Mouse (Mus musculus) forebrain, embryonic 13.5 days (tissue): ENCODE results near the gene Tenm4. TPM values are rescaled to one million over a fixed set of nuclear protein-coding genes. Genes with fewer than 3 reads are reported as not detected.

Experiments used
- ATAC-seq: fragments of 200-750 bp; cut with Nextera tagmentation; 2 replicates; pipeline ENCODE4 v1.8.0; 2017
- H3K27ac ChIP-seq: fragments of 300-500 bp; sonication (generic); 2 replicates; pipeline ENCODE4 v1.5.1; 2015; ENCODE audit warnings: inconsistent platforms, mild to moderate bottlenecking, moderate library complexity
- H3K27me3 ChIP-seq: fragments of 300-500 bp; sonication (generic); 2 replicates; pipeline ENCODE4 v1.6.1; 2015; ENCODE audit warnings: mild to moderate bottlenecking, inconsistent platforms
- H3K36me3 ChIP-seq: fragments of 300-500 bp; sonication (generic); 2 replicates; pipeline ENCODE4 v1.6.1; 2015; ENCODE audit warnings: mild to moderate bottlenecking, inconsistent platforms; ENCODE audit not compliant: poor library complexity, severe bottlenecking
- H3K4me1 ChIP-seq: fragments of 300-500 bp; sonication (generic); 2 replicates; pipeline ENCODE4 v1.6.1; 2015; ENCODE audit warnings: inconsistent platforms
- H3K4me2 ChIP-seq: fragments of 300-500 bp; sonication (generic); 2 replicates; pipeline ENCODE4 v1.6.1; 2015; ENCODE audit warnings: inconsistent platforms, mild to moderate bottlenecking, moderate library complexity
- H3K4me3 ChIP-seq: fragments of 300-500 bp; sonication (generic); 2 replicates; pipeline ENCODE4 v1.5.1; 2015; ENCODE audit warnings: mild to moderate bottlenecking, inconsistent platforms
- H3K9ac ChIP-seq: fragments of 300-500 bp; sonication (generic); 2 replicates; pipeline ENCODE4 v1.6.1; 2015; ENCODE audit warnings: mild to moderate bottlenecking, inconsistent platforms
- H3K9me3 ChIP-seq: fragments of 300-500 bp; sonication (generic); replicated peaks from 2 replicates; pipeline ENCODE4 v1.6.1; 2016; ENCODE audit warnings: inconsistent platforms
- WGBS: fragments of 180-500 bp; shearing (Covaris S2); methylation state at CpG from one replicate; pipeline ENCODE4 v1.1.7; 2015; 5-methylcytosine and 5-hydroxymethylcytosine counted together
- polyA plus RNA-seq: library from polyadenylated mRNA; unstranded; fragments of >200 nt; fragmentation: Nextera tagmentation; extraction: Ambion mirVana; gene quantifications from 2 replicates; pipeline ENCODE4 v1.2.1, GENCODE M21; 2015

Gene Tenm4
- polyA plus RNA-seq, 1 experiment from 2014 or later: 73.6 TPM

DNA sequence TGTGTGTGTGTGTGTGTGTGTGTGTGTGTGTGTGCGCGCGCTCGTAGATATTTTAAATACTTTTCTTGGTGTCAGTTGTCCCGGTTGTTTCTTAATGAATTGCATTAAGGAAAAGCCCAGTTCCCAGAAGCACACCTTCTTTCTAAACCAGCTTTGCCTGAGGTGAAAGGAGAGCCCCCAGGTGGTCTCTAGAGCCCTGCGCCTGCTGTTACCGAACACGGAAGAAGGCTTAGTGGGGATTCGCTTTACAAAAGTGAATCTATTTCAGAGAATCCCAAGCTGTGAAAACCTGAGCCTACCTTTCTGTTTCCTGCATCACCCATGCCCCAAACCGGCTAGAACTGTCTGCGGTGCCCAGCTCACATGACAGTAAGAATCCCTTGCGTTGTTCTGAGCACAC, 583.1 kb downstream of the Tenm4 start:
- ATAC-seq: no peak
- Histone ChIP-seq H3K27me3 (no peaks in the 10 kb centered on the region), H3K27ac (no peak overlapping the region), H3K4me2 (no peak overlapping the region), H3K36me3 (no peaks in the 10 kb centered on the region), H3K9me3 (no peaks in the 10 kb centered on the region), H3K4me3 (no peak overlapping the region), H3K4me1 (peaks cover 42% of the 10 kb centered on the region), H3K9ac (no peak overlapping the region)
- WGBS: 28% methylated on average over 12 of the region's 12 CpGs

DNA sequence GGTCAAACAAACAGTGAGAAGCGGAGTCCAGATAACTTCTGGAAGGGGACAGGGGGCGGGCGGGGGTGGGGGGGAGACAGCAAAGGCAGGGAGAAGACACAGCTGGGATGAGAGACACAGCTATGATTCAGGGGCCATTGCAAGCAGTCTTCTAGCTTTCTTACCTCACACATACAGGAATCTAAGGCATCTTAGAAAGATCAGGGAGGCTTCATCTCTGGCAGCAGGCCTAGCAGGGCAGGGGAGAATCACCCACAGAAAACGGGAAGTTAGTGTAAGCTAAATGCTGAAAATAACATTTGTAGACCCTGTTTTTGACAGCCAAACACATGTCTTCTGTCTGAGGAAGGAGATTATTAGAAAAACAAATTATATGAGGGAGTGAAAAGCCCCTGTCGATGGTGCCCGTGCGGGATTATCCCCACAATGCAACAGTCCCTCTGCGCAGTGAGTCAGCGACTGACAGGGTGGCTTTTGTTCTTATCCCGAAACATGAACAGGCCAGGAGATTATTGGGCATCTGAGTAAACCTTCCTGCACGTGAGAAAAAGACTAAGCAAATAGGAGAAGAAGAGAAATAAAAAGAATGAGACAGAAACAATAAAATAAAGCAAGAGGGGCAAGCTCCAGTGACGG, 584.5 kb downstream of the Tenm4 start:
- no peaks in the 10 kb centered on the region for H3K27me3 ChIP-seq
- H3K9me3 ChIP-seq: no peaks in the 10 kb centered on the region
- no peak overlapping the region for H3K4me2 ChIP-seq
- no peak overlapping the region for H3K4me3 ChIP-seq
- WGBS: 31% methylated on average over 12 of the region's 12 CpGs
- no peak overlapping the region for H3K9ac ChIP-seq
- H3K36me3 ChIP-seq: no peaks in the 10 kb centered on the region
- peaks cover 55% of the 10 kb centered on the region for H3K4me1 ChIP-seq
- no peak for ATAC-seq
- peak overlapping the region; percentile 45 for H3K27ac ChIP-seq

DNA sequence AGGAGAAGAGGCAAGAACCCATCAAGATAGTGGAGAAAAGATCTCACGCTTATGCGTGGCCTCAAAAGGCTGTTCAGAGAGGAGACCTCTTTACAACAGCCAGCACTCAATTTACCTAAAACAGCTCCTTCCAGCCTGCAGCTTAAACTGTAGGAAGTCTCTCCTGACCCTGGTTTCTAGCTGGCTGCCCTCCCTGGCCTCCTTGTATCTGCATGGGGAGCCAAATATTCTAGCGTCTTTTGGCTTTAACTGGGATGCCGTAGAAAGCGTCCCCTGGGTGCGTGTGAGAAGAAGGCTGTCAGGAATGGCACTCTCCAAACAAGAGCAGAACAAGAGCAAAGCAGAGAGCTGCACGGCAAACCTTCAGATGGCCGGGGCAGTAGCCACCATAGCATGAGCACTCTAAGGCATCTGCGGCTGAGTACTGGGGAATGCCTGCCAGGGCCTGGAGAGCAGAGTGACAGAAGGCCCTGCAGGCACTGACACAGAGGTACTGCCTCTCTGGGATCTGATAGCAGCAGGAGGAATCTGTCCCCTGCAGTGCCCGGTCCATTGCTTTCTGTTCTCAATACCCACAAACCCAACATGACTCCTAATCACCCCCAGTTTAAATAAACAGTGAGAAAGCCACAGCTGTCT, 585.2 kb downstream of the Tenm4 start:
- H3K27ac ChIP-seq: peak overlapping the region; percentile 58; the same call in 1 of the 2 replicates
- WGBS: 47% methylated on average over 10 of the region's 10 CpGs
- H3K9ac ChIP-seq: no peak overlapping the region
- H3K4me3 ChIP-seq: no peak overlapping the region
- no peaks in the 10 kb centered on the region for H3K36me3 ChIP-seq
- peaks cover 61% of the 10 kb centered on the region for H3K4me1 ChIP-seq
- H3K4me2 ChIP-seq: no peak overlapping the region
- no peak for ATAC-seq
- H3K9me3 ChIP-seq: no peaks in the 10 kb centered on the region
- no peaks in the 10 kb centered on the region for H3K27me3 ChIP-seq

DNA sequence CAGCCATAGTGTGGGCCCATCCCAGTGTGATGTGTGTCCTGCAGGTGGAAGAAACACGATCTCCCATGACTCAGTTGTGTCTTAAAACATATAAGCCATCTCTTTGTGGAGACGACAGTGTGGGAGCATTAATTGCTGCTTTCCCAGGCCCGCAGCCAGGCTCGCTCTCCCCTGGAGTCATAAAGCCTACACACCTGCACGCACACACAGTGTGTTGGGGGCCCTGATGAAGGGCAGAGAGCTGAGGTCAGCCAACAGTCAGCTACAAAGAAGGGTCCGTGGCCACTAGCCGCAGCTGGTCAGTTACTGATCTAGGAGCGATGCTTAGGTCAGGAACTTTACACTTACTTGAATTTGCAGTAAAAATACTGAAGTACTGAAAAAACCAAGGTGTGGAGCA, 586.0 kb downstream of the Tenm4 start:
- H3K4me2 ChIP-seq: no peak overlapping the region
- H3K27ac ChIP-seq: no peak overlapping the region
- H3K9me3 ChIP-seq: no peaks in the 10 kb centered on the region
- 85% methylated on average over 8 of the region's 8 CpGs for WGBS
- H3K9ac ChIP-seq: no peak overlapping the region
- no peak for ATAC-seq
- no peak overlapping the region for H3K4me3 ChIP-seq
- H3K4me1 ChIP-seq: peaks cover 65% of the 10 kb centered on the region
- no peaks in the 10 kb centered on the region for H3K27me3 ChIP-seq
- no peaks in the 10 kb centered on the region for H3K36me3 ChIP-seq

DNA sequence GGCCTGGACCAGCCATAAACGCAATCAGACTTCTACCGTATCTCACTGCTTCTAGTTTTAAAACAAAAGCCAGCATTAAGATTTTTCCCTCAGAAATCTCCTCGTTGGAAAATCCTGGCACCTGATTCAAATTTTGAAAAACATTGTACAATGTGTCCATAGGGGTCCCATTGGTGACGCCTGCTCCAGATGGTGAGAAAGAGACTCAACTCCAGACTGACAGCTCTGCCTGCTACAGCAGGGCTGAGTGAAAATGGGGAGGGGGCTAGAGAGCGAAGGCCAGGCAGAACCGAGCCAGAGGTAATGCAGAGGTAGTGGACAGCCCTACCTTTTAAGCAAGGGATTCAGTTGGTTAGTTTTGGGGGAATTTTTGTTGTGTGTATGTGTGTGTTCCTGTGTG, 589.2 kb downstream of the Tenm4 start:
- WGBS: 47% methylated on average over 6 of the region's 6 CpGs
- no peaks in the 10 kb centered on the region for H3K27me3 ChIP-seq
- peaks cover 58% of the 10 kb centered on the region for H3K4me1 ChIP-seq
- ATAC-seq: peak; percentile 44; the same call in 1 of the 2 replicates
- H3K9ac ChIP-seq: no peak overlapping the region
- no peaks in the 10 kb centered on the region for H3K36me3 ChIP-seq
- H3K4me2 ChIP-seq: no peak overlapping the region
- no peak overlapping the region for H3K4me3 ChIP-seq
- H3K9me3 ChIP-seq: no peaks in the 10 kb centered on the region
- H3K27ac ChIP-seq: peak overlapping the region; percentile 82

DNA sequence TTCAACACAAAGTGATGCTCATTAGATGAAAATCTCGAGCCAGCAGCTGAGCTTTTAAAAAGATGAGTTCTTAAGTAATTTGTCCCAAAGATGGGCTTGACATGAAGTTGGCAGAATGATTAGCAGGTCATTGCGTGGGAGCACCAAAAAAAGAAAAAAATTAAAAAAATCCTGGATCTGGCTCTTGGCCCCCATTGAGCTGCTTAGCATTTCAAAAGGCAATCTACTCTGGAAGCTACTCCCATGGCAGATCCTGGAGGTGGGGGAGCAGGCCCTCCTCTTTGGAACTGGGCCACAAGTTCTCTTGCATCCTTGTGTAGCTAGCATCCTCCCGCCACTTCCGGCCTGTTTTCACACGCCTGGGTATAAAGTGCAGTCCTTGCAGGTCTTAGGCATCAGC, 590.1 kb downstream of the Tenm4 start:
- Histone ChIP-seq H3K27ac (peak overlapping the region; percentile 82), H3K36me3 (no peaks in the 10 kb centered on the region), H3K4me2 (no peak overlapping the region), H3K27me3 (no peaks in the 10 kb centered on the region), H3K4me1 (peaks cover 57% of the 10 kb centered on the region), H3K9me3 (no peaks in the 10 kb centered on the region), H3K4me3 (no peak overlapping the region), H3K9ac (no peak overlapping the region)
- WGBS: 36% methylated on average over 5 of the region's 5 CpGs
- peak; percentile 65 for ATAC-seq

DNA sequence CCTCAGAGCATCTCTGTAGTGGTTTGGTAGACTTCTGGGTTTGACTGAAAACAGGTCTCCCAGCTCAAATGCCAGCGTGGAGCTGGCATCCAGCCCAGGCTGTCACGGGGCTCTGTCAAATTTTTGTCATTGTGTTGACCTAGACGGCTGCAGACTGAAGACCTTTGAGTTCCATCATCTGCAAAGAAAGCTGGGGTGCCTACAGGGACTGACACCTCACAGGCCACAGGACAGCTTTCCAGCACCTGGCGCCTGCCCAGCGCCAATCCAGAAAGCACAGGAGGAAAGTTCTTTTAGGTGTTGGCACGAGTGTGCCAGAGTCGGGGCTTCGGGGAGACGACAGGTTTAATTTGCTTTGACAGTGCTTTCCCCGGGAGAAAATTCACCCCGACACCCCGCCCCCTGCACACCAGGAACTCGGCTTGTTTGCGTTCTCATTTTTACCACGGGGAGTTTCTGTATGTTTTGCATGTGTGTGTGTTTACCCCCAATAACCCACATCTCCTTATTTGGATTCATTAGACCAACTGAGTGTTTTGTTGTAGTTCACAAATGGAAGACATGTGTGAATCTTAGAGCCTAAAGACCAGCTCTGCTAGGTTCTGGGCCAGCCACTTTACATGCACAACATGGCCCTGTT, 594.4 kb downstream of the Tenm4 start:
- Histone ChIP-seq H3K36me3 (peaks cover 28% of the 10 kb centered on the region), H3K4me2 (no peak overlapping the region), H3K9me3 (peaks cover 4% of the 10 kb centered on the region; the same call in 1 of the 2 replicates), H3K4me1 (peaks cover 33% of the 10 kb centered on the region), H3K27ac (peak overlapping the region; percentile 44), H3K27me3 (no peaks in the 10 kb centered on the region), H3K9ac (no peak overlapping the region), H3K4me3 (no peak overlapping the region)
- WGBS: 50% methylated on average over 15 of the region's 15 CpGs
- peak; percentile 46 for ATAC-seq

DNA sequence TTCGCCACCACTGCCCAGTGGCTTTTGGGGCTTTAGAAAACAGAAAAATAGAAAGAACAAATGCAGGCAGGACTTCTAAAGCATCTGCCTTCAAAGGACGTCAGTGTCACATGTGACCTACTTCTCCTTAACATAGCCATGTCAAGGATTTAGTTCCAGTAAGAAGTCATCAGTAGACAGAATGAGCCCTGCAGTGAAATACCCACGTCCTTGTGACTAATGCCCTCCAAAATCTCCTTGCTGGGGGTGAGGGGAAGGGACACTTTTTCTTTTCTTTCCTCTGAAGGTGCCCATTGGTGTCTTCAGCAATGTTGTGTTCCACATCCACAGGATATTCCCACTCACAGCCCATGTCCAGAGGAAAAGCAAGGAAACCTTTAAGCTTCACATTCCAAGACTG, 596.0 kb downstream of the Tenm4 start:
- H3K27ac ChIP-seq: no peak overlapping the region
- H3K4me1 ChIP-seq: peaks cover 21% of the 10 kb centered on the region
- H3K27me3 ChIP-seq: no peaks in the 10 kb centered on the region
- WGBS: 80% methylated on average over 3 of the region's 3 CpGs
- ATAC-seq: no peak
- peaks cover 31% of the 10 kb centered on the region for H3K36me3 ChIP-seq
- no peak overlapping the region for H3K9ac ChIP-seq
- no peak overlapping the region for H3K4me3 ChIP-seq
- H3K4me2 ChIP-seq: no peak overlapping the region
- peaks cover 4% of the 10 kb centered on the region; the same call in 1 of the 2 replicates for H3K9me3 ChIP-seq

DNA sequence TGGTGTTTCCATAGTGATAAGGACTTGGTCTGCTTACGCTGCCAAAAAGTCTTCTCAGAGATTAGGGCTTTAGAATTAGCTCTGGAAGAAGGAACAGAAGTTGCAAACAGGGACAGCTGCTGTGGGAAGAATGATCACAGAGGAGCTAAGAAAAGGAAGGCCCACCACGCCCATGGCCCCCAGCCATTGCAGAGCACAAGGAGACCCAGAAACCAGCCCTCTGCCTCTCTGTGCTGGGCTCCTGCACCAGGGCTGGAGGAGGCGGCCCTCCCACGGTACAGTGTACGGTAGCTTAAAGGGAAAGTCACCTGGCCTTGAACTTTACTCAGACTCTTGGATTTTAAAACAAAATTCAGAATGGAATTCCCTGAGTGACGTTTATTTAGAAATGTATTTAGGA, 597.7 kb downstream of the Tenm4 start:
- H3K4me3 ChIP-seq: no peak overlapping the region
- H3K4me1 ChIP-seq: peaks cover 24% of the 10 kb centered on the region
- H3K27ac ChIP-seq: no peak overlapping the region
- peaks cover 40% of the 10 kb centered on the region for H3K36me3 ChIP-seq
- peaks cover 4% of the 10 kb centered on the region; the same call in 1 of the 2 replicates for H3K9me3 ChIP-seq
- no peaks in the 10 kb centered on the region for H3K27me3 ChIP-seq
- no peak overlapping the region for H3K9ac ChIP-seq
- H3K4me2 ChIP-seq: no peak overlapping the region
- ATAC-seq: no peak
- WGBS: 95% methylated on average over 6 of the region's 6 CpGs

DNA sequence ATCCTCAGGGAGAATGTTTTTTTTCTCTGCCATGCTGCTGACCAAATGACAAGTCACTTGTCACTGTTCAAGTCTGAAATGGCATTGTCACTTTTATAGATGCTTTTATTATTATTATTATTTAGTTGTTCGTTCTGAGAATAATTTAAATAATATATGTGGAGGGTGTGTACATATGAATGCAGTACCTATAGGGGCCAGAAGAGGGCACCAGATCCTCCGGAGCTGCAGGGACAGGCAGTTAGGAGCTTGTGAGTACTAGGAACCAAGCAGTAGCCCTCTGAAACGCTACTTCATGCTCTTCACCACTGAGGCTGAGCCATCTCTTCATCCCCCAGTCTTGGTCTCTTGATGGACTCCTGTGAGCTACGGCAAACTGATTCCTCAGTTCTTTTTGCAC, 598.7 kb downstream of the Tenm4 start:
- H3K4me3 ChIP-seq: no peak overlapping the region
- peaks cover 4% of the 10 kb centered on the region; the same call in 1 of the 2 replicates for H3K9me3 ChIP-seq
- no peak overlapping the region for H3K9ac ChIP-seq
- WGBS: 75% methylated on average over 4 of the region's 4 CpGs
- H3K4me2 ChIP-seq: no peak overlapping the region
- peaks cover 43% of the 10 kb centered on the region for H3K36me3 ChIP-seq
- no peak overlapping the region for H3K27ac ChIP-seq
- H3K4me1 ChIP-seq: peaks cover 32% of the 10 kb centered on the region
- no peak for ATAC-seq
- H3K27me3 ChIP-seq: no peaks in the 10 kb centered on the region

DNA sequence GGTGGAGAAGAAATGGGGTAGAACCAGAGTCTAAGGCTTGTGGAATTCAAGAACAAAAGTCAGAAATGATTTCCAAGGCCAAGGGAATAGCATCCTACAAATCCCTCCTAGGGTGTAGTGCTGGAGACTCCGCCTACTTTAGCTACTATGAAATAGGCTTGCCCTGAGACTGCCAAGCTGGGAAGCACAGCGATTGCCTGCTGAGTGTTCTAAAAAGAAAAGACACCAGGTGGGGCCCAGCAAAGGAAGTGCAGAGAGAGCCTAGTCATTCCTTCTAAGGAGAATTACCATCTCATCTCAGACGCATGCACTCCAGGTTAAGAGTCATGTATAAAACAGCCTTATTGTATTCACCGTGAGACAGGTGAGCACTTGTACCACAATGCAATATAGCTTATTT, 601.9 kb downstream of the Tenm4 start:
- Histone ChIP-seq H3K36me3 (peaks cover 51% of the 10 kb centered on the region), H3K4me1 (peaks cover 24% of the 10 kb centered on the region), H3K9me3 (peaks cover under 1% of the 10 kb centered on the region; the same call in 1 of the 2 replicates), H3K27ac (peak overlapping the region; percentile 65), H3K9ac (no peak overlapping the region), H3K4me3 (no peak overlapping the region), H3K4me2 (no peak overlapping the region), H3K27me3 (no peaks in the 10 kb centered on the region)
- WGBS: 80% methylated on average over 4 of the region's 4 CpGs
- ATAC-seq: 0 out of 2 replicates have a peak, but pooled peaks have one; percentile 17

DNA sequence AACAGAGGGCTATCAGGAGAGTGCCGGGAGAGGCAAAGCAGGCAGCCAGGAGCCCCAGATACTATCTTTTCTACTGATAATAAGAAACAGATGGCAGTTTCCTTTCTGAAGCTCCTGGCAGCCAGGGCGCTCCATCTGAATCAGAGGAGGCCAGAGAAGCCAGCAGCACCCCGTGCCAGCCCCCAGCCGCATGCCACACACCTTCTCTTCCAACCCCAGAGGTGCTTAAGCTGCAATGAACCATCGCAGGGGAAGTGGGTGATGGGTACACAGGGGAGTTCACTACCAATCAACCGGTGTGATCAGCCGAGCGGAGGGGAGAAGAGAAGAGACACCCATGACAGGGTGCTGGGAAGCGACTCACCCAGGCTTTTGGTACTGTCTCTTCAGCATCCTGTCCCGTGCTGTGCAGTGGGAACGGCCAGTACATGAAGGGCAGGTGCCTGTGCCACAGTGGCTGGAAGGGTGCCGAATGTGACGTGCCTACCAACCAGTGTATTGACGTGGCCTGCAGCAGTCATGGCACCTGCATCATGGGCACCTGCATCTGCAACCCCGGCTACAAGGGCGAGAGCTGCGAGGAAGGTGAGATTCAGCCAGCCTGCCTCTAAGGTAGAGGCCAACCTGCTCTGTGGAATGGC, 602.7 kb downstream of the Tenm4 start:
- no peaks in the 10 kb centered on the region; the same call in 1 of the 2 replicates for H3K9me3 ChIP-seq
- H3K4me2 ChIP-seq: no peak overlapping the region
- peak; percentile 53 for ATAC-seq
- 81% methylated on average over 17 of the region's 17 CpGs for WGBS
- no peak overlapping the region for H3K4me3 ChIP-seq
- H3K4me1 ChIP-seq: peaks cover 24% of the 10 kb centered on the region
- peak overlapping the region; percentile 65 for H3K27ac ChIP-seq
- peaks cover 48% of the 10 kb centered on the region for H3K36me3 ChIP-seq
- H3K27me3 ChIP-seq: no peaks in the 10 kb centered on the region
- no peak overlapping the region for H3K9ac ChIP-seq
